Mouse (Mus musculus): Measurements from ENCODE around the gene Fam126a.
"Not testable (repeated sequence)": the region's sequence is repeated elsewhere in the genome, so short reads cannot be mapped to it uniquely, and the experiment has no call there.

Fam126a gene

DNA sequence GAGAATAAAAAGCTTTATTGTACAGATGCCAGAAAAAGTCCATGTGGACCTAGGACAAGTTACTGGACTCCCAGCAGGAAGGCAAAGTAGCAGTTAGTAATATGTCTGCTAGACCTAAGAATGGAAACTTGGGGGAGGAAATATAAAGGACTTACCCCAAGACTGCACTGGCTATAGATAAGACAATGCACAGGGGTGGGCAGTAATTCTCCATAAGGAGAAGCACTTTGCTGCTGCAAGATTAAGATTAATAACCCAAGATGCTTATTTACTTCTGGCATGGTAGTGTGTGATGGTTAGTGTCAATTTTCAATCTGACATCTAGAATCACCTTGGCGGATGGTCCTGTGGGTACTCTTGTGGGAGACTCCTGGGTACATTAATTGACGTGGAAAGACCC lies 128.3 kb downstream of the Fam126a start:
- DNase-seq (ENCODE audit: low read depth, low spot score), result no peak

DNA sequence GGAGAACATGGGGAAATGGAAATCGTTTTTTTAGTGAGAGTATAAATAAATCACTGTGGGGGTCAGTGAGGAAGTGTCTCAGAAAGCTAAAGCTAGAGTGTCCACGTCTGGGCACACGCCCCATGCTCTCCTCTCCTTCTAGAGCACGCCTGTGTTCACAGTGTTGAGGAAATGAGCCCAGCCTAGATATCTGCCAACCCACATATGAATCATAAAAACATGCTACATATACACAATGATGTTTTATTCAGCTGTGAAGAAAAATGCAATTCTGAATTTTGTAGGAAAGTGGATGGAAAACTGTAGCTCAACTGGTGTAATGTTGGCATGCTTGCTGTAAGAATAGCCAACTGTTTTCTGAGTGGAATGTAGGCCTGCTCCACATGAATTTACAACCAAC lies 130.3 kb downstream of the Fam126a start:
- DNase-seq (ENCODE audit: low read depth, low spot score), result no peak

DNA sequence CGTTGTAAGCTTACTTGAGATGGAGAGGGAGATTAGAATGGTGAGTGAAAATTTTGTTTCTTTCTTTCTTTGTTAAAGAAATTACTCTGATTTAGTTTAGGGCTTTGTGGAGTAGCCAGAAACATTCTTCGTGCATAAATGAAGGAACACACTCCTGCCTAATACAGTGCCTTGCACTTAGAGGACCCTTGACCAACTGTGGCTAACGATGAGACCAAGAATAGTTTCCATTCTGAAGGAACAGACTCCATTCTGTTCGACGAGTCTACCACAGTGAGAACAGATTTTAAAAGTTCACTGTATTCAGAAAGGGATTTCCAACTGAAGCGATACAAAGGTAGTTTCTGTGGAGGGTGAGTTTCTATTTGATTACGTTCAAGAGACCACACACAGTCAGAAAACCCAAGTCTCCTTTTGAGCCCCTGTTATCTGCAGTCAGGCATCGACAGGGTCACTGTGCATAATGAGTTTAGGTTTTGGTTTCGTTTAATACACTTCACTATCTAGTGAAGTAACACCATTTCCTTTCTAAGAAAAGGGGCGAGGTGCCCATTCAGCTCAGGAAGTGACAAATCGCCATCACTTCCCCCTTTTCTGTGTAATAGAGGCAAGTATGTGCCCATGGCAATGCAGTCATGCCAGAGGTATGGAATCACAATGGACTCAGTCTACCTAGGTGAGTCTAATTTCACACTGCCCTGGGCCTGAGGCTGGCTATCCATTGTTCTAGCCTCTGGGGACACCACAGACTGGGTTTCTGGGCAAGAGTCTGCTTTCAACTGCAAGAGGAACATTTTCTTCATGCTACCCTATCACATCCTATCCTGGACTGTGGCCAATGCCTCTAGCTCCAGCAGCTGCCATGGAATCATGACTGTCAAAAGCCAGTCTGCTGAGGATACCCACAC lies 136.4 kb downstream of the Fam126a start:
- DNase-seq (ENCODE audit: low read depth, low spot score), result no peak

DNA sequence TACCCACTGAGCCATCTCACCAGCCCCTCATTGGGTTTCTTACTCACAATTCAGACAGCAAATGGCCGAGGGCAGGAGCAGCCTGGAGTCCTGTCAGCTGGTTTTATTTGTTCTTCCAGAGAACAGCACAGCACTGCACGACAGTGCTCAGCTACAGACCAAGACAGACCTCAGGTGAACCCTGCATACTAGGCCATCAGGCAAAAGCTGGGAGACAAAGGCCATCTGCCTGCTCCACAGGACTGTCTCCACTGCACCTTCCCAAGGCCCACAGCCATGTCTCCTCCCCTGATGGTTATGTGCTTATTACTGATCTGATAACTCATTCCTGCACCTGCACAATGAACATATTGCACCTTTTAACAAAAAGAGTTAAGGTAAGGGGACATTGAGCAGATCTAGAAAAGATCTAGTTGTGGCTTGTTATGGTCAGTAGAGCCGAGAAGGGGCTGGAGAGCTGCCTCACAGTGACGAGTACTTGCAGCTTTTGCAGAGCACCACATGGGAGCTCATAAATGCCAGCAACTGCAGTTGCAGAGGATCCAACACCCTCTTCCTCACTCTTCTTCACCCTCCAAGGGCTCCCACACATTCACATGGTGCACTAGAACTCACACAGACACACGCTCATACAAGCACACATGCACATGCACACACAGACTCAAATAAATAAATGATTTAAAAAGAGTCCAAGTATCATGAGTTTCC lies 137.2 kb downstream of the Fam126a start:
- no peak for DNase-seq (ENCODE audit: low read depth, low spot score)

DNA sequence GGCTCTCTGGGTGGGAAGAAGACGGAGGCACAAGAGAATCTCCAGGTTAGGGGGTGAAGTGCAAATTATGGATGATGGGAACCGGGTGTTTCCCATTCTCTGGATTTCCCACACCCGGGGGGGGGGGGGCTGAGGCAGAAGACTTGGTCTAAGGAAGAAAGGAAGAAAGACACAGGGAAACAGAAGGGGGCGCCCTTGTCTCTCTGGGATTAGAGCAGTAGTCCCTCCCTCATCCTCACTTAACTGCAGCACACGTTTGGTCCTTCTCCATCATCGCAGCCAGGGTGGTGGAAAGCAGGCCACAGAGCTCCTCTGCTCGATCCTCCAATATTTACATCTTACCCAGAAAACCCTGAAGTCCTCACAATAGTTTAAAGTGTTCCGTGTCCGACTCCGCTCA lies 139.8 kb downstream of the Fam126a start:
- no peak for DNase-seq (ENCODE audit: low read depth, low spot score)

DNA sequence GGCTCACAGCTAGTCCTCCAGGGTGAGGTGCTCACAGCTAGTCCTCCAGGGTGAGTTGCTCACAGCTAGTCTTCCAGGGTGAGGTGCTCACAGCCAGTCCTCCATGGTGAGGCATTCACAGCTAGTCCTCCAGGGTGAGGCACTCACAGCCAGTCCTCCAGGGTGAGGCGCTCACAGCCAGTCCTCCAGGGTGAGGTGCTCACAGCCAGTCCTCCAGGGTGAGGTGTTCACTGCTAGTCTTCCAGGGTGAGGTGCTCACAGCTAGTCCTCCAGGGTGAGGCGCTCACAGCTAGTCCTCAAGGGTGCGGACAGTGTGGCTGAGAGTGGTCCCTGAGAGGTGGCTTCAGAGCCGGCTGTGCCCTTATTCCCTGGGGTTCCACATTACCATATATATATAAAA lies 141.0 kb downstream of the Fam126a start:
- DNase-seq (ENCODE audit: low read depth, low spot score), result no peak

DNA sequence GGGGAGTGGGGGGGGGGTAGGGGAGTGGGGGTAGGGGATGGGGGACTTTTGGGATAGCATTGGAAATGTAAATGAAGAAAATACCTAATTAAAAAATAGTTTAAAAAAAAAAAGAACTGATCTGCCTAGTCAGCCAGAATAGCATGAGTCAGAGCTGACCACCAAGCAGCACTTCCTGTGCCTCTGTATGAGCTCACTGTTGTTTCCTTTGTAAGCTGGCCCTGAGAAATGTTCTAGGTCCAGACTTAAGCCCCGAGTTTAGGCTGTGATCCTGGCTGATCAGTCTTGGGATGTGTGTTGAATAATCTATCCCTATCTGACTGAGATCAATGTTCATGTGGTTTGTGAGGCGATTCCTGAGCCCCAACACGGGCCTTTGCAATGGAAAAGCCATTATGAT lies 143.4 kb downstream of the Fam126a start:
- no peak for DNase-seq (ENCODE audit: low read depth, low spot score)

DNA sequence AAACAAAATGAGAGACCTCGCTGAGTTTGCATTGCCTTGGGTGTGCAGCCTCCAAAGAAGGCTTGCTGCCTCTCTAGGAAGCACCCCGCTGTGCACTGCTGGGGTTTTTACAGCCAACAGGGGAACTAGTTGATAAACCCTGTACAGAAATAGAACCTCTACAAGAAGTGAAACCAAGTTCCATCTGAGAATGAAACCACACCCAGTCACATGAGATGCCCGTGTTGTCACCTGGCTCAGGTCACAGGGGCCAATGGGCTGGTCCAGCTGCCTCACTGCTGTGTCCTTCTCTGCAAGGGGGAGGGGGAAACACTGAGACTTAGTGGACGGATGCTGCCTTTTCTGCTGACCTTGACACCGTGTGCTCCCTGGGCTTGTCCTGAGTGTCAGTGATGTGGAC lies 156.0 kb downstream of the Fam126a start:
- DNase-seq (ENCODE audit: low read depth, low spot score), result no peak

DNA sequence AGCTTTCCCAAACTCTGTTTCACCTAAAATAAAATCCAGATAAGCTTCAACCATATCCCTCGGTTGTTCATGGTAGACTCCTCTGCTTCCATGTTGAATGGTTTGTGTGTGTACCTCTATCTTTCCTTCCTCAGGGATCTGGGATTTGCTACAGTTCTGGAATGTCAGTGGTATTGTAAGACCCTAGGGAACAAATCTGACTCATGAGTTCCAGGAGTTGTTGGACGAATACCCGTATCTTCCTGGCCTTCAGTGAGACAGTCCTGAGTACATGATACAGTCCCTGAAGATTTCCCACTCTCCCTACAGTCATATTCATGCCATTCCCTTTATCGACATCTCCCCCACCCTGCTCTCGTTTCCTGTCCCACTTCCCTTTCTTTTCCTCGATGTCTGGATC lies 157.9 kb downstream of the Fam126a start:
- DNase-seq (ENCODE audit: low read depth, low spot score), result no peak

DNA sequence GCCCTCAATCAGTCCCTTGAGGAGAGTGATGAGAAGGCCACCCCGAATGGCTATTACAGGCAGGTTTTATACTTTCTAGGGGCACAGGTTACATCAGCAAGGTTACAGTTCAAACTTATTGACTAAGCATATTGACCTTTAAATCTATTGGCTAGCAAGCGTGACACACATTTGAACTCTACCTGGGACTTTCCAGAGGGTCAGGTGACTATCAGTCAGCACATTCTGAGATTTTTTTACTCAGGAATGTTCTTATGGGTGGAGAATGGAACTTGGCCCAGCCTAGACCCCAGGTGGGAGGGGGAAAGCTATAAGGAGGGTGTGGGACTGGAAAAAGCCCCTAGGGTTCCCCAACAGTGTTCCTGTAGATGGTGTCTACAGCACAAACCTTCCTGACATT lies 159.2 kb downstream of the Fam126a start:
- DNase-seq (ENCODE audit: low read depth, low spot score), result not testable (repeated sequence)

DNA sequence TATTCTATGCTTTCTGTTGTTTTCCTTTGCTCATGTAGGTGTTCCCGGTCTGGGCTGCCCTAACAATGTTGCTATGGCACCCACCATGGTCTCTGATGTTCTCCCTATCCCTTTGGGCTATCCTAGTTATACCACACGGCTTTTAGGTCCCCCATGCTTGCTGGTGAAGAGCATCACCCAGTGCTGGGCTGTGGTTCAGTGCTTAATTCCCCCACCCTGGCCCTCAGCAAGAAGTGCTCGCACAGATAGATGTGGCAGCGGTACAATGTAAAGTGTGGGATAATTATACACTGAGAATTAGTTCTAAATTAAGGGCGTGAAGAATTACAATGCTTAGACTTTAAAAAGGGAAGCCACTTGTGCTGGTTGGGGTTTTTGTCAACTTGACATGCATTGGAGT lies 164.5 kb downstream of the Fam126a start:
- no peak for DNase-seq (ENCODE audit: low read depth, low spot score)

Data from WW6 (cell line).